Mouse (Mus musculus): ENCODE data around the gene Gse1.
"Not testable (repeated sequence)": the region's sequence is repeated elsewhere in the genome, so short reads cannot be mapped to it uniquely, and the experiment has no call there.

The Gse1 gene

DNA sequence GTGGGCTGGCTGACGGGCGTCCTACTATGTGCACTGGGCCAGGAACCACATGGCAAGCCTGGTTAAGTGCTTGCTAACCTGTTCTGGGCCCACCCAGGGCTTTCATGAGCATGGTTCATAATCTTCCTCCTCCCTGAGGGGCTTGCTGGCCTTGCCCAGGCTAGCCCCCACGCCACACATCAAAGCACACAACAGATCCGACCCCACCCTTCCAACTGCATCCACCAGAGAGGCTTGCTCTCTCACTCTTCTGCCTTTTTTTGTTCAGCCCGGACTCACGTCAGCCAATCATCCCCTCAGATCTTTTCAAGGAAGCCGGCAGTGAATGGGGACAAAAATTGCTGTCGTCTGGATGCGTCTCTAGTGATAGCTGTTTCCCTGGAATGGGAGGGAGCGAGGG lies 112.9 kb downstream of the Gse1 start:
- DNase-seq (ENCODE audit: extremely low read depth, low read depth, low spot score) = no peak

DNA sequence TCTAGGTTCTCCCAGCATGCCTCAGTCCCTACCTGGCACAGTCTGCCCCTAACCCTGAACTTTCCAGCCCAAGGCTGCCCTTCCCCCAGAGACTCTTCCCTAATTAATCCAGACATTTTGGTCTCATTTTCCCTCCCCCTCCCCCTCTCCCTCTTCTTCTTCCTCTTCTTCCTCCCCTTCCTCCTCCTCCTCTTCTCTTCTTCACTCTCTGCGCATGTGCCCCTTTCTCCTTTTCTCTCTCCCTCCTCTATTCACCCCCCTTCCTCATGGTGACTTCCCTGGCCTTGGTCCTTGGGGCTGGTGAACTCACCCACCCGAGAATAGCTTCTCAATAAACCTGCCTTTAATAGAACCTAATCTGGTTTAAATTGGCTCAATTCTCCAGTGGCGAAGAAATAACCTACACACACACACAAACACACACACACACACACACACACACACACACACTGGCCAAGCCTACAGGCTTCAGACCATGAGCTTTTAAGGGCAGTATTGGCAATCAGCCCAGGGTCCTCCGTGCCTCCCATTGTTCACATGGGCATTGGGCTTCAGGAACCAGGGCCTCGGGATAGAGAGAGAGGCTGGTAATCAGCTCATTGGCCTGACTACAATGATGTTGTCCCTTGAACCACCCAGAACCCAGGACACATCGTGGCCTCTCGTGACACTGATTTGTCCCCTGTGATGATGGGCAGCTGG lies 114.7 kb downstream of the Gse1 start:
- no peak for DNase-seq (ENCODE audit: extremely low read depth, low read depth, low spot score)

DNA sequence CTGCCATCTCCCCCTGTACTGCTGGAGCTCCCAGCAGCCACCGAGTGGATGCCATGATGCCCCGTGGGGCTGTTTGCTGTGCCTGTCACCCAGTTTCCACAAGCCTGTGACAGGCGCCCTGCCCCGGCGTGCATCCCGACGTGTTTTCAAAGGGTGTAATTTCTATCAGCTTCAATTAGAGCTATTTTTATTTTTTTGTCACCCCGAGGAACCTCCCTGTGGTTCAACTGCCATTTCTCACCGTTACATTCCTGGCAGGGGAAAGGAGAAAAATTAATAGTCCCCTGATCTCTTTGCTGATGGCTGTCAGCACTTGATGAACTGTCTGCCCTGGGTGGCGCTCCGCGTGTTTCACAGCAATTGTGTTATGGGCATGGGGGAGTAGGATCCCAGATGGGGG lies 115.3 kb downstream of the Gse1 start:
- DNase-seq (ENCODE audit: extremely low read depth, low read depth, low spot score) = no peak

DNA sequence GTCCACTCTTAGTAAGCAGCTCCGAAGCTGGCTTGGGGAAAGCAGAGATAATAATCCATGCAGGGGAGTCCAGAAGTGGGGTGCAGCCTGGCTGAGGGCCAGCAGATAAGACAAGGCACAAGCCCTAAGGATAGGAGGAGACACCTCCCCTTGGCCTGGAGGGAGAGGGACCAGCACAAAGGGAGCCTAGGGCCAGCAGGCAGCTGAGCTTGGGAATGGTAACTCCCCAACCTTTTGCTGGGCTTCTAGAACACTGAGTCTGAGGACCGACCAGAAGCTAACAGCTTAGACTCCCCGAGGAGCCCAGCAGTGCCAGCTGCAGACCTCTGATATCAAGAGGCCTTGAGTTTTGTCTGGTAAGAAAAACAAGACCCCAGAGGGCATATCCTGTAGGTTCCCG lies 115.9 kb downstream of the Gse1 start:
- DNase-seq (ENCODE audit: extremely low read depth, low read depth, low spot score) = no peak

DNA sequence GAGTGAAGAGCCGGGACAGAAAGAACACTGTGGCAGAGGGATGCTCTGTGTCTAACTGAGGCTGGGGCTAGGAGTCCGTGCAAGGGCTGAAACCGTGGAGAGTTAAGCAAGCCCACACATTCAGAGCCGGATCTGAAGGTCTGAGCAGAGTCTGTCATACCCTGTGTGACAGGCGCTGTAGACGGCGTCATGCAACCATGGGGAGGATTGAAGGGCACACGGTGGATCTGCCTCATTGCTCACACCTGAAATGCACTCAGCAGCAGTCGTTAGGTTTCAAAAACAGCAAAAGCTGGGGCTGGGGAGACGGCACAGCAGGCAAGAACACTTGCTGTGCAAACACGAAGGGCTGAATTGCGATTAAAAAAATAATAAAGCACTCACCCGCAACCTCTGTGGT lies 116.3 kb downstream of the Gse1 start:
- DNase-seq (ENCODE audit: extremely low read depth, low read depth, low spot score) = no peak

DNA sequence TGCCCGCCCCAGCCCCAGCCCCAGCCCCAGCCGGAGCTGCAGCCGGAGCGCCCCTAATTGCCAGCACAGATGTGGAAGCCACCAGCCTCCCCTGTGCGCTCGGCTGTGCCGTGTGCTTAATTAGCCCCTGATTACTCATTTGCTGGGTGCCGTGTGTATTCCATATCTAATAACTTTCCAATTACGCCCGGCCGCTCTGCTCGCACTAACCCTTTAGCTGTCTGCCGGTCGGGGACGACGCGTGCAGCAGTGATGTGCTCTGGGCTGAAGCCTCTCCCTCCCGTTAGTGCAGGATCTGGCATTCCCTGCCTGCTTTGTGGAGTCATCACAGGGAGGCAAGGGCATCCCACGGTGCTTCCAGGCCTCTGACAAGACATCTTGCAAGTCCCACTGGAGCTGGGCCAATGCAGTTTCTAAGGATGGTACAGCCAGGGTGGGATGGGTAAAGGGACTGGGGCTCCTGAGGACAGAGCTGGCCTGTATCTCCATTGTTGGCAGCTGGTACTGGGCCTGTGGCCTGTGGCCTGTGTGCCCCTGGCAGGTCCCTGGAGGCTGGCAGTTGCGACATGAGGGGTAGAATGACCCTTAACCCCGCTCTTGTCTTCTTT lies 119.6 kb downstream of the Gse1 start:
- no peak for DNase-seq (ENCODE audit: extremely low read depth, low read depth, low spot score)

DNA sequence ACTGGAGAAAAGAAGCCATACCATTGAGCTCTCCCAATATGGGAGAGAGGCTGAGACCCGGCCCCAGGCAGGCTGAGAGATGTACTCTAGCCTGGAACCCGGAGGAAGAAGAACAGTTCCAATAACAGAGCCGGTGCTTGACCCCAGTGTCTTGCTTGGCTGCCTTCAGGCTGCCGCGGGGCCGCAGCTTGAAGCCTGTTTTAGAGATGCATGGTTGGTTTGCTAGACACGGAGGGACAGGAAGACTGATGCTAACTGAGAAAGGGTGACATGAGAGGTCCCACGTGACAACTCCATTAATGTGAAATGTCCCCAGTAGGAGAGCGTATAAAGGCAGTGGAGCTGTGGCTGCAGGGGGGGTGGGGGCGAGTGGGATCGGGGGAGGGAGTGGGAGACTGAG lies 120.7 kb downstream of the Gse1 start:
- DNase-seq (ENCODE audit: extremely low read depth, low read depth, low spot score) = no peak

DNA sequence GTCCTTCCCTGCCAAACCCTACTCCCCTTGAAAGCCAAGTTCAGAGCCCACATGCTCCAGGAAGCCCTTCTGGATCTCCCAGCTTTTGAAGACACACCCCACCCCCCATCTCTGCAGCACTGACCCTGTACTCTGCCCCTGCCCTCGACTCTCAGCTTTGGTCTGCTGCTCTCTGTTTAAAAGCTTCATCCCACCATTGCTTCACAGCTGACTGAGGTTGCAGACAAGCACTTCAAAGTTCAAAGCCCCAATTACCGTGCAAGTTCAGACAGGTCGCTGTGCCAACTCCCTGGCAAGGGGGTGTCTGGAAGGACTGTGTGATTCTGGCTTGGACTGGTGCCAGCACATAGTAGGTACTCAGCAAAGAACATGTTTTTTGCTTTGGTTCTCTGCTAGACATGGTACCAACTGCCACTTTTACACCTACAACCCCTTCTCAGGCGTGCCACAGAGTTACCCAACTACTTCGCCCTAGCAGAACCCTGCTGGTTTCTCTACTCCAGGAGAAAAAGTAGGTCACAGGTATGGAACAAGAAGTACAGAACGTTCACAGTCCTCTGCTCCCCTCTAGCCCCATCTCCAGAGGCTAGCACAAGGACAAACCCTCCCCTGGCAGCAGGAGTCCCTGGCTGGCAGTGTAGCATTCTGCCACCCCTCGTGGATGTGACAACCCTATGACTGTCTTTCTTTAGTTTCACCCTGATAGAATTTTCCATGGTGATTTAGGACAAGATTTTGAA lies 123.2 kb downstream of the Gse1 start:
- no peak for DNase-seq (ENCODE audit: extremely low read depth, low read depth, low spot score)

DNA sequence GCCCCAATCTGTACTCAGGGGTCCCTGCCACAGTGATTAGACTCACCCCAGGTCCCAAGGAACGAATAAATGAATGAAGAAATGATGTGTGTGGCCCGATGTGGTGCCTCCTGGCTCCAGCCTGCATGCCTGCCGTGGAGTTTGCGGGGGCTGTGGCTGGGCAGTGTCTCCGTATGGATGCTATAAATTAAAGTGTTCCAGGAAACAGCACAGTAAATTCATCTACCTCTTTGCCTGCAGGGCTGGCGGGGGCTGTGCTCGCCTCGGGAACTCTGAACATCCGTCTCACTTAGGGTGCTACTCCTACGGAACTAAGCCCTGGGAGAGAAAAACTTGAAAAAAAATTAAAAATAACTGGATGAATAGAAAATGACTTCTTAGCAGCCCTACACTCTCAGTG lies 123.8 kb downstream of the Gse1 start:
- DNase-seq (ENCODE audit: extremely low read depth, low read depth, low spot score) = no peak

DNA sequence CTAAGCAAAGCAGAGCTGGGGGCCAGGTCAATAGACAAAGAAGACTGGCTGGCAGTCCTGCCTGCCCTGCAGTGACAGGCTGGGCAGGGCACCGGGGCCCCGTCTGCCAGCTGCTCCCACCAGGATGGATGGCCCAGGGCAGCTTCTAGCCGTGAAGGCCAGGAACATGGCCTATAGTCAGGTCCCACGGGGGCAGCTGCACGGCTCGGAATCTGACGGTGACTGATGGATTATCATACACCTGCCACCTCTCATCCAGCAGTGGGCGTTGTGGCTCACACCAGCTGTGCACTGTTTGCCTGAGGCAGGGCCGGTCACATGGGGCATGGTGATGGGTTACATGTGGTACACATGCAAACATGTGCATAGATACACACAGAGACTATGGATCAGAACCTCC lies 127.8 kb downstream of the Gse1 start:
- no peak for DNase-seq (ENCODE audit: extremely low read depth, low read depth, low spot score)

DNA sequence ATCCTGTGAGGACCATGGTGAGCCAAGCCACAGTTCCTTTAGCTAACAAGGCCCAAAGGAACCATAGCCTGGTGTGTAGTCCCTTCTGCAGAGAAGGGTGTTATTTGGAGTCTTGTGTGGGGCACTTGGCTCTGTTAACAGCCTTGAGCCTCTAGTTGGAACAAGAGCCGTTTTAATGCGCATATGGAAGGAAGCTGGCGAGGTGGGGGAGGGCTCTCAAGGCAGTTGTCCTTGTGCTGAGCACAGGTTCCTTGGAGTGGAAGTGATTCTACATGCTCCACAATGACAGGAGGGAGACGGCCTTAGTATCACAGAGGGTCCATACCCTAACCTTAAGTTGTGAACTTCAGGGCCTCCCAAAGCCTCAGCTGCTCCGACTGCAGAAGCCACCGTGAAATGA lies 129.2 kb downstream of the Gse1 start:
- no peak for DNase-seq (ENCODE audit: extremely low read depth, low read depth, low spot score)

DNA sequence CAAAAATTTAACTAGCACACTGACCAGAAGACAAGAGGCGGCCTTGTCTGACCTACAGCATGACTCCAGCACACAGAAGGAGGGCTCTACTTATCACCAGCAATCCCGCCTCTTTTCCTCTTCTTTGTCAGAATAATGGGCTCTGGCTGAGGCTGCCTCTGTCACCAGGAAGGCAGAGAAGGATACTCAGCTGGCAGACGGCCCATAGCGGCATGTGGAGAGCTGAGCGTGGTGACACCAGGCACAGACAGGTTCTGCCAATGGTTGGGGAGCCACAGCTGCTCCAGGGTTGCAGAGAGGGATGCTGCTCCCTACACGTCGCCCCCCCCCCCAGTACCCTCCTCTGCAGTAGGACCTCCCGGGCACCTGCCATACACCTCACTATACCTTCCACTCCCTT lies 133.0 kb downstream of the Gse1 start:
- DNase-seq (ENCODE audit: extremely low read depth, low read depth, low spot score) = no peak

DNA sequence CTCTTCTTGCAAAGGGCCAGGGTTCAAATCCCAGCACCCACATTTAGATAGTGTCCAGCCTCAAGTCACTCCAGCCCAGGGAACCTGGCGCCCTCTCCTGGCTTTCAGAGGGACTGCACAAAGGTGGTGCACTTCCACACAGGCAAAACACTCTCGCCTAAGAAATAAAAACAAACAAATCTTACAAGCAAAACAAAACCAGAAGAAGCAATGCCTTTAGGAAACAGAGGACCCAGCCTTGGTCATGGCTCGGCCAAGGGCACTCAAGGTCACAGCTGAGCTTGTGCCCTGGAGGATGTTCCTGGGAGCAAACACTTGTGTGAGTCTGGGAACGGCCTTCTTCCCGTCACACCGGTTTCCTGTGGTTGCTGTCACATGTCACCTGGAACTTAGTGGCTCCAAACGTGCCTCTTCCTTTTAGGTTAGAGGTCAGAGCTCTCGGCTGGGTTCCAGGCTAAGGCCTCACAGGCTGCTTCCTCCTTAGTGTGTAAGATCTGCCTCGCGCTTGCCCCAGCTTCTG lies 135.4 kb downstream of the Gse1 start:
- peak; percentile 92 for DNase-seq (ENCODE audit: extremely low read depth, low read depth, low spot score)

DNA sequence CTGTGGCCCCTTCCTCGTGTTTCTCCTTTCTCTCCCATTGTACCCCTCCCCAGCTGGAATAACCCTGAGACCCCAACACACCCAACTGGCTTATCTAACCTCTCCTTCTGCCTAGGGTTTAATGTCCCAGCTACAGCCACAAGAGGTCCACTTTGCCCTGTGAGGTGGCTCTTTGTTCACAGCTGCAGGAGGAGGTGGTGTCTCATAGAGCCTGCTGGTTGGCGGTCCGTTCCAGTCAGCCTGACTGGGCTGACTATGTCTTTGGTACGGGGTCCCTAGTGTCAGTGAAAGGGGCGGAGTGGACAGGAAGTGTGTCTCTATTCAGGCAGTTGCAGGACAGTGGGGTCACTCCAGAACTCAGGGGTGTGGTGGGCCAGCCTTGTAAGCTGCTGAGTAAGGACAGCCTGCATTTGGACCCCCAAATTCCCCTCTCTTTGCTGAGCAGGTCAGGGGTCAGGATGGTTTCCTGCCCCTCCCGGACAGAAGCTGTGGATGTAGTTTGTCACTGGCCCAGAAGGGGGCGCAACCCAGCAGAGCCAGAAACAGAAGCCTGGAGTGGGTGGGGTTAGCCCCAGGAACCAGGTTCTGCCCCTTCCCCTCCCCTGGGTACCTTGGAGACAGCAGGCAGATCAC lies 136.0 kb downstream of the Gse1 start:
- DNase-seq (ENCODE audit: extremely low read depth, low read depth, low spot score) = no peak

DNA sequence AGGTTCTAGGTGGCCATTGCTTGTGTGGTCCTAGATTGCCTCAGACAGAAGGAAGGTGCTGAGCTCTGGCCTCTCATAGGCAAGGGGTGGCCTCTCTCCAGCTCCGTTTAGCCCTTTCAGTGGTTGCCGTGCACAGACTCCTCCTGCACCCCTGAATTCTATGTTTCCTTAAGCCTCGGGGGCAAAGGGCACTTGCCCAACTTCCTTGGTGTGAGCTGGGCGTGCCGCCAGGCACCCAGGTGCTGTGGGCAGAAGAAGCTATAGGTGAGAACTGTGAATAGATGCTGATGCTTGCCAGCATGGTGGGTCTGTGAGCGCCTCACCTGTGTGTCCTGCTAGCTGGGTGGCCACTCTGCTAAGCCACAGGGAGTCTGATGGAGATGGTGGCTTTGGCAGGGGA lies 138.6 kb downstream of the Gse1 start:
- no peak for DNase-seq (ENCODE audit: extremely low read depth, low read depth, low spot score)

DNA sequence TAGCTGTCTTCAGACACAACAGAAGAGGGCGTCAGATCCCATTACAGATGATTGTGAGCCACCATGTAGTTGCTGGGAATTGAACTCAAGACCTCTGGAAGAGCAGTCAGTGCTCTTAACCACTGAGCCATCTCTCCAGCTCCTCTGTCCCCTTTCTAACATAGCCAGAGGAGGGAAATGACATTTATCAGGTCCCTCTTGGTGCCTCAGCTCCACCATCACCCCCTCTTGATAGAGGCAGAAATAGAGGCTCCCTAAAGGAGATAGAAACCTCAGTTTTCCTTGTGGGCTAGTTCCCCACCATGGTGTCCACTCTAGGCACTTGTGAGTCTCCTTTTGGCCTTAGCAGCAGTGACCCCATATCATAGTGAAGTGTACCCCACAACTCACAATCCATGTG lies 139.9 kb downstream of the Gse1 start:
- not testable (repeated sequence) for DNase-seq (ENCODE audit: extremely low read depth, low read depth, low spot score)

DNA sequence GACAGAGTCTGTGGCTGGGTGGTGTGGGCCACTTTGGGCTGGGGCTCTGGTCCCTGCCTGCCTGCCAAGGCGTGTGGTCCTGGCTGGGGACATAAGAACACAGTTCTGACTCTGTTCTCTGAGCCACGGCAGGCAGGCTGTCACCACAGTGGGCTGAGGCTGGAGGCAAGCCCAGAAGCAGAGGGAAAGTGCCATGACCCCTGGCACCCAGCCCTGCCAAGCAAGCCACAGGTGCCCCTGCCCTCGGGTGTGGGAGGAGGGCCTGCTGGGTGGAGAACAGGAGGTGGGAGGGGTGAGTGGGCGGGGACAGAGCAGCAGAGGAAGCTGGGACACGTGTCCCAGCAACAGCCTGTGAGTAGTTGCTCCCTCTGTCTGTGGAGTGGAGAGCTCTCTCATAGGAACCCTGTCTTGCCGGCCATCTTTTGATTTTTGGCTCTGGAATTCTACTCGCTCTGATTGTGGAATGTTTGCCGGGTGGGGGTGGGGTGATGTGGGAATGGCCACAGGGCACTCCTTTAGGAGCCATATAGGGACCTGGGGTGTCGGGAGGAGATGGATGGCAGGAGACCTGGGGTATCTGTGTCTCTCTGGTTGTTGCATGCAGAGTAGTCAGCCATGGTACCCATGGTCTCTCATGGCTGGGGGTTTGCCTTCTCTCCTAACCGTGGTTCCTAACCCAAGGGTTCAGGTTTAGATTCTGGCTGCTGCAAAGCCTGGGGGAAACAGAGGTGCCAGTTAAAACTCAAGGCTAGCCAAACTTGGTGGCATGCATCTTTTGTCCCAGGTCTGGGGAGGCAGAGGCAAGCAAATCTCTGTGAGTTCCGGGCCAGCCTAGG lies 140.8 kb downstream of the Gse1 start:
- DNase-seq (ENCODE audit: extremely low read depth, low read depth, low spot score) = no peak

DNA sequence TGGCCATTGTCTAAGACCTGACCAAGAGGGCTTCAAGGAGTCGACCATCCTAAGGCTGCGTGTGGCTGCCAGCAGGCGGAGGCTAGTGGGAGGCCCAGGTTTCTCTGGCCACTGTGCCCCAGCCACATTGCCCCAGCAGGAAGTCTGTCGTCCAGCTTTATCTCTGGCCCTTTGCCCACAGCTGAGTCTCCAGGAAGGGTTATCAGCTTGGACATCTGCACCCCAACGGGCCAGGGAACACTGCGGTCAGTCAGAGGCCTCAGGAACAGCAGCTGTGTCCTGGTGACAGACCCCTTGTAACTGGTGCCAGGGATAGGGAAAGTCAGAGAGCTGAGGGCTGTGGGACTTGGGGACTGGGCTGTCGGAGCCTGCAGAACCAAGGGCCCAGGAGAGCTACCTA lies 141.7 kb downstream of the Gse1 start:
- DNase-seq (ENCODE audit: extremely low read depth, low read depth, low spot score) = no peak

DNA sequence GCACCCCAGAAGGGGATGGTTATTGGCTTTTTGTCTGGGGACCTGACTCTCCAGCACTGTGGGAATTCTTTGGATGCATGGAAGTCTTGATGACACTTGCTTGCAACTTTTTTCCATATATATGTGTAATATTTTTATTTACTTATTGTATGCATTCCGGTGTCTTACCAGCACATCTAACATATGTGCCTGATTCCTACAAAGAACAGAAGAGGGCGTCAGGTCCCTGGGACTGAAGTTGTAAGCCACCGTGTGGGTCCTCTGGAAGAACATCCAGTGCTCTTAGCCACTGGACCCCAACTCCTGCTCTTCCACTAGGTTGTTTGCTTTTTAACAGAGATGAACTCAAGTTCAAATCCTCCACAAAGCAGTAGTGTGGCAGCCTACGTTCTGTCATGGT lies 142.2 kb downstream of the Gse1 start:
- no peak for DNase-seq (ENCODE audit: extremely low read depth, low read depth, low spot score)

DNA sequence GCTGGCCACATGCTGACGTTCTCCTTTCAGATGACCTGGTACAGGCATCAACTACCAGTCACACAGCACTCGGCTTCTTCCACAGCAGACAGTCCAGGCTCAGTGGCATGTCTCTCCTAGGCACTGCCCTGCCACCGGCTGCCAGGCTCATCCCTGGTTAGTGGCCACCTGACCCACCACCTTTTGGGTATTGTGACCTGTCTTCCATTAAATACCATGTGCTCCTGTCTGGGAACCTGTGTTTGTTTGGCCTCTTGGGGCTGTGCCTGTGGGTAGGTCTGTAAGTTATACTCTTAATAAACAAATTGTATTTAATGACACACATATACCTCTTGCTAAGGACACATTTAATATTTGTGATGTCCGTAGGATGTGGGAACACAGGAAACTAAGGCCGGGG lies 142.9 kb downstream of the Gse1 start:
- DNase-seq (ENCODE audit: extremely low read depth, low read depth, low spot score) = no peak

Measured in fat pad, adult 2 months (tissue).